Mouse (Mus musculus) gastrocnemius, postnatal 14 days (tissue): ENCODE results near the gene Slc50a1. TPM values are rescaled to one million over a fixed set of nuclear protein-coding genes. Genes with fewer than 3 reads are reported as not detected.
A peak's percentile ranks its signal among the peaks of the same experiment; 100 is the strongest.

Experiments
- DNase-seq: peaks from one replicate; pipeline ENCODE4 v3.0.0; 2021; ENCODE audit warnings: mixed read lengths
- intact Hi-C: fragments of 180-260 bp; cut with DNase I; formaldehyde crosslinking; loops from one replicate; pipeline ENCODE4 v1.15.1; 2025; ENCODE audit warnings: low total_unique reads
- long read RNA-seq, 2 experiments: library from polyadenylated mRNA; stranded (forward); transcript quantifications; one replicate each; pipeline ENCODE4 v2.0.0; 2021
- total RNA-seq, 2 experiments: library from RNA; stranded (reverse); gene quantifications; 2 replicates each; pipeline ENCODE4 v1.2.3; 2021

The Slc50a1 gene
- 10 to 100 TPM; 14.2 to 14.6 TPM for total RNA-seq
- long read RNA-seq, experiment 1, transcript Slc50a1-201 (6 exons, 1,022 nt): major isoform, 6 of 16 reads
- long read RNA-seq, experiment 1, partial matches to known transcripts: 2 of 16 reads
- long read RNA-seq, experiment 1, other reads (novel, unspliced or antisense): 3 of 16 reads
- long read RNA-seq, experiment 2, transcript Slc50a1-201 (6 exons, 1,022 nt): major isoform, 8 of 13 reads
- long read RNA-seq, experiment 2, partial matches to known transcripts: 0 of 13 reads
- long read RNA-seq, experiment 2, other reads (novel, unspliced or antisense): 3 of 13 reads

- peak; percentile 93 for DNase-seq
- intact Hi-C loops: no loop called here
These were observed at the start of gene Slc50a1 for GRCm38 (mm10) chr3:89270051-89270755. Gene Slc50a1, minus strand, starts transcription at chr3:89270570.

GRCm38 (mm10) chr3:89319591-89320350 lies 49.4 kb upstream of the Slc50a1 start:
- intact Hi-C loops: loop anchor here (5.0 to 10.0 kb wide), 2 partner anchors 38 to 165 kb away; no protein-coding TSS in a partner anchor
- no peak for DNase-seq

DNA sequence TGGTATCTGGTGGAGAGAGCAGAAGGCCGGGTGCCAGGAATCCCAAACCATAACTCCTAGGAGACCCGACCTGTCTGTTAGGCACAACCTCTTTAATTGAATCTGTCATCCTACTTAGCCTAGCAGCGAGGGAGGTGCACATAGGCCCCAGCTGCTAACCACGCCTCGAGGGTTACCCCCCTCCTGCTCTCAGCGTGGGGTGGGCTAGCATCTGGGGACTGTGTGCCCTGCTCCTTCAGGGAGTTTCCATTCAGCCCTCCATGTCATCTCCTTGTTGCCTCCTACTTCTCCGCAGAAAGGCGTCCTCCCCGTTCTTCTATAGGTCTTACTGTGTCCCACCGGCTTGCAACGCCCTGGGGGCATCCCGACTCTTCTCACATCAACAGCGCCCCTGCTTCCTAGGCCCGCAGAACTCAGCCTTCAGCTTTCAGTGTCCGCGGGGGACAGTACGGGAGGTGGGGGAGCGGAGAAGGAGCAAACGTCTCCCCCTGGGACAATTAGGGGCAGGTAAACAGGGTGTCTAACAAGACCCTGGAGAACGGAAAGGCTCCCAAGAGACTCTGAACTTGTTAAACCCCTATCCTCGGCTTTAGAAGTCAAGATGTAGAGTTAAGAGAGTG lies 48.7 kb upstream of the Slc50a1 start:
- no peak for DNase-seq
- intact Hi-C loops: loop anchor here (5.0 to 10.0 kb wide), 2 partner anchors 38 to 166 kb away; no protein-coding TSS in a partner anchor

DNA sequence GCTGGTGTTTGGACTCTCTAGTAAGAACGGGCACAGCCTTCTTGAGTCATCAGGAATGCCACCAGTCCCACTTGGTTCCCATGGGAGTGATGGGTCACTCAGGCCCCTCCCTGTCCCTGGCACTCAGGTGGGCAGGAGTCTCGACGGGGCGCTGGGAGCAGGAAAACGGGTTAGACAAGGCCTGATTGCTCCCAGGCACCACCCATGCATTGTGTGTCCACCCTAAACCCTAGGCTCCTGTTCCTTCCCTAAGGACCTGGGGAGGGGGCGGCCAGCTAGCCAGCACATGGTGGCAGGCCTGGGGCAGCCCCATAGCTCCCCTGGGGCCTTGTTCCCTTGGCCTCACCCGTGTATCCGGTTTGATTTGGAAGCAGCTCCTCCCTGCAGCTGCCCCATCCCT lies 47.9 kb upstream of the Slc50a1 start:
- intact Hi-C loops: loop anchor here (5.0 to 10.0 kb wide), 2 partner anchors 39 to 166 kb away; no protein-coding TSS in a partner anchor
- DNase-seq: no peak

DNA sequence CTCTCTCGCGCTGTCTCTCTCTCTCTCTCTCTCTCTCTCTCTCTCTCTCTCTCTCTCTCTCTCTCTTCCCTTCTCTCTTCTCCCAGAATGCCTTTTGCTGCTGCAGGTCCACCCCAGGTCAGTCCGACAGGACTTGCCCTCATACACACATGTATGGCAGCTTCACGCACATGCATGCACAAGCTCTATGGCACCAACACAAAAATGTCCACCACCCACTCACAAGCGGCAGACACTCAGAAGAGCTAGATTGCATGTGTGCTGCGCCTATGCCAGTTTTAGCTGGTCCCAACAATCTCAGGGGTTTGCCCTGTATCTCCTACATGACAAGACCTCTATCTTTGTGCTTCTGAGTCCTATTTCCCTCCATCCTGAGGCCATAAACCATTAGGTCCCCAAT lies 46.9 kb upstream of the Slc50a1 start:
- intact Hi-C loops: loop anchor here (5.0 to 10.0 kb wide), 2 partner anchors 40 to 168 kb away; no protein-coding TSS in a partner anchor
- DNase-seq: no peak

GRCm38 (mm10) chr3:89316833-89317232 lies 46.5 kb upstream of the Slc50a1 start:
- peak; percentile 79 for DNase-seq
- intact Hi-C loops: loop anchor here (5.0 to 10.0 kb wide), 2 partner anchors 40 to 168 kb away; no protein-coding TSS in a partner anchor

DNA sequence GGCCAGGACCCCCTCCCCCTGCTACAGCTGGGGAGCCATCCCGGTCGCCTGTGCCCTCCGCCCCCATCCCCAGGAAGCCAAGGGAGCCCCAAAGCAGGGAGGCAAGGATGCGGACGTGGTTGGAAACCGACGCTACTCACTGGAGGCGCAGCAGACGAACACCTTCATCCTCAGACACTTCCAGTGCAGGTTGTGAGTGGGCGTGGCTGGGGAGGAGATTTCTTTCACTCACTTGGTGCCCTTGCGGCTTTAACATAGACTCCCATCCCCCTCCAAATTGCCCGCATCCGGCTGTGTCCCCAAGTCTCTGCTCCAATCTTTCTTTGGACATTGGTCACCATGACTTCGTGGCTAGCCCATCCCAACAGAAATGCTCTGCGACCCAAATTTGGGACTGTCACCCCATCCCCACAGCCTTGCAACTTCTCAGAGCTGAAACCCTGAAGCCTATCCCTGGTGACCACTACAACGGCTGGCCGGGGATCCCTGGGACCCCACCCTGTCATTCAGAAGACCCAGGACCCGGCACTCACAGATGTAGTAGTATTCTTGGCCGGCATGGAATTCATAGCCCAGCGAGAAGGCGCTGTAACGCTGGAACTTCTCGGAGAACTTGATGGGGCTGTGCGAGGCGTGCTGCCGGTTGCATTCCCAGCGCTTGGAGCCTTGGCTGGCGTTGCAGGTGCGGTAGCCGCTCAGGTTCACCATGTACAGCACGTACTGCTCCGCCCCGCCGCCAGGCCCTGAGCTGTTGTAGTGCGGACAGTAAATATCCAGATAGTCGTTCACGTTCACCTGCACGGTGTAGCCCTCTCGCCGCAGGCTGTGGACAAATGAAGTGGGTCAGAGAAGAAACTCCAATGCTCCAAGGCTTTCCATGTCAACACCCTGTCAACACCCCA lies 45.8 kb upstream of the Slc50a1 start:
- no peak for DNase-seq
- intact Hi-C loops: loop anchor here (5.0 to 10.0 kb wide), 2 partner anchors 41 to 169 kb away; no protein-coding TSS in a partner anchor

DNA sequence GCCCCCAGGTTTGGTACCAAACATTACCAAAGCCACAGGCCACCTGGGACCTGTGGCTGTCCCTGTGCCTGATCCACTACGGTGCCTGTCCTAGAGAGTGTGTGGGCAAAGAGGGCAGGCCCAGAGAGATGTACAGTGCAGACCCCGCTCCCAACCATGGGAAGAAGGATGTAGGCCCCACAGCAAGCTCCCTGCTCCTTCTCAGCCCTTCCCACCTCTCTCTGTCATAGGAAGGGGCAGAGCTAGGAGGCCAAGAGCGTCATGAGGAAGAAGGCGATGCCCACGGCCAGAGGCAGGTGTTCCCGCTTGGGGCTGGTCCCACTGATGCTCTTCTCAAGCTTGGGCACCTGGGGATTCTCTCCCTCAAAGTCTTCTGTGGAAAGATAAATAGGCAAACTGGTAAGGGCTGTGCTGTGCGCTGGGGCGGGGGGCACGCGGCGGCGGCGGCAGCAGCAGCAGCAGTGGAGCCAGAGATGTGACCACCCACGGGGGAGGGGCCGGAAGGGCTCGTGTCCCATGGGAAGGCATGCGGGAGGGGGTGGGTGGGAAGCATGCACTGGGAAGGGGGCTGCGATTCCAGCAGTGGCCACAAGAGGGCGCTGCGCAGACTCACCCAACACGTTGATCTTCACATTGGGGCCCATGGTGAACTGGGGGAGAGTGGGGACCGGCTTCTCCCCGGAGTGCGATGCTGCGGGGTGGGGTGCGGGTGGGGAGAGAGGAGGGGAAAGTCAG lies 45.0 kb upstream of the Slc50a1 start:
- DNase-seq: peak; percentile 84
- intact Hi-C loops: loop anchor here (5.0 to 10.0 kb wide), 2 partner anchors 42 to 169 kb away; no protein-coding TSS in a partner anchor

- intact Hi-C loops: loop anchor here (5.0 to 10.0 kb wide), 2 partner anchors 43 to 170 kb away; no protein-coding TSS in a partner anchor
- no peak for DNase-seq
These were observed 44.4 kb upstream of the Slc50a1 start for GRCm38 (mm10) chr3:89314791-89315190.

GRCm38 (mm10) chr3:89314340-89314739 lies 44.0 kb upstream of the Slc50a1 start:
- intact Hi-C loops: loop anchor here (10.0 kb wide), 1 partner anchor 170 kb away; no protein-coding TSS in a partner anchor
- no peak for DNase-seq

DNA sequence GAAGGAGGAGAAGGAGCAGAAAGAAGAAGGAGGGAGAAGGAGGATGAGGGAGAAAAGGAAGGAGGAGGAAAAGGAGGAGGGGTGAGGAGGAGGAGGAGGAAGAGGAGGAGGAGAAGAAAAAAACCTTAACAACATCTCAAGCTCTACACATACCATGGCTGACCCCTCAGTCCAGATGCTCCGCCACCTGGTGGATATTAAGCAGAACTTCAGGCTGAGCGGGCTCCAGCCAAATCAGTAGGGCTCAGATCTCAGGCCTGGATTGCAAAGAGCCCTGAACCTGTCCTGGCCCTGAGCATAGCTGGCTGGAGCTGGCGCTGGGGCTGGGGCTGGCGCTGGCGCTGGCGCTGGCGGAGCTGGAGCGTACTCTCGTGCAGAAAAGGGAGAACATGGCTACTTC lies 37.7 kb upstream of the Slc50a1 start:
- intact Hi-C loops: no loop called here
- peak; percentile 68 for DNase-seq

DNA sequence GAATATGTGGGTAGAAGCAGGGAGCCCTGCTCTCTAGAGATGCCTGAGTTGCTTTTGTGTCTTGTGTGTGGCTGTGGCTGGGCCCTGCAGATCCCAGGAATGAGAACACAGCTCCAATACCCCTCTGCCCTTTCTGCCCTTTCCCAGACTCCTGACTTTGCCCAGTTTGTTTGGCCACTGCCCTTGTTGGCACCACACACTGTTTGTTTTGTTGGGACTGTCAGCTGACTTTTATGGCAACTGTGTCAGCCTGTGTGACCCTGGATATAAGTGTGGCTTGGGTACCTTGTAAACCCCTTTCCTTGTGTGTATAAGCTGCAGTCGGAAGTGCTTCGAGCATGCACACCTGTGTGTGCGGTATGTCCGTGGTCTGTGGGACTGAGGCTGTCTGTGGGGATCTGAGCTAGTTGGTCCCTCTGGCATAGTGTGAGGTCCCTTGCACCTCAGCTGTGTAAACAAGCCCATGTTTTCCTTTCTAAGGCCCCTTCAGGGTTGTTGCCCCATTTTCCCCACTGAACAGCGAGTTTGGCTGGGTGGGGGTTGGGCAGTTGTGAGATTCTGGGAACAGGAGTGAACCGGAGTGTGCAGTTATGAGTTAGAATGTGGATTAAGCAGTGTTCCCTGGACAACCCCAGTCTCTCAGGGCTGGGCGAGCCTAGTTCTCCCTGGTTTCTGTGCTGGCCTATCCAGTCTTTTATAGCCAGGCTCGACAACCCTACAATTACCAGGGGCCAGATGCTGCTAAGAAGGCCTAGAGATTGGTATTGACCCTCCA lies 35.4 kb upstream of the Slc50a1 start:
- no peak for DNase-seq
- intact Hi-C loops: no loop called here

GRCm38 (mm10) chr3:89305105-89305504 lies 34.7 kb upstream of the Slc50a1 start:
- intact Hi-C loops: no loop called here

DNA sequence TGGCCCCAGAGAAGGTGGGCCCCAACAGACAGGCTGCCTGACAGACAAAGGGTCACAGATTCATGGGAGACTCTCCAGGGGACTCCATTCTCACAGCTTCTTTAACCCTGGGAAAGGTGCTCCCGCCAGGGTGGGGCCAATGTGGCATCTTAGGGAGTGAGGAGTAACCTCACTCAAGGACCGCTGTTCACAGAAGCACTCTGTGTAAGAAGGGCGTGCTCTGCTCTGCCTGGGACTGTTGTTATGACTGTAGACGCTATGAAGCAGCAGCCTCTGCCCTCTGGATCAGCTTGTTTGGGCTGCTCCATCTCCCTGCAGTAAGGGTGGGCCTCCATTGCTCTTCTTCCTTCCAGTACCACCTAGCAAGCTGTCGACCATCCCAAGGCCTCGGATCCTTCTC lies 34.1 kb upstream of the Slc50a1 start:
- DNase-seq: no peak
- intact Hi-C loops: loop anchor here (5.0 kb wide), 1 partner anchor 57 kb away; the partner anchor contains the start of genes Krtcap2 and Trim46

More at GRCm38 (mm10) chr3:89305105-89305504, 34.7 kb upstream of the Slc50a1 start:
- no peak for DNase-seq

- intact Hi-C loops: loop anchor here (5.0 kb wide), 1 partner anchor 53 kb away; the partner anchor contains the start of genes Krtcap2 and Trim46
These were observed 30.1 kb upstream of the Slc50a1 start for GRCm38 (mm10) chr3:89300514-89300913.

GRCm38 (mm10) chr3:89300071-89300470 lies 29.7 kb upstream of the Slc50a1 start:
- no peak for DNase-seq
- intact Hi-C loops: loop anchor here (5.0 kb wide), 1 partner anchor 53 kb away; the partner anchor contains the start of genes Krtcap2 and Trim46

More at GRCm38 (mm10) chr3:89300514-89300913, 30.1 kb upstream of the Slc50a1 start:
- no peak for DNase-seq
